Mouse (Mus musculus) hindlimb bud, embryonic 11.5 days (tissue): ENCODE data around the gene Rmnd5b.
"Not testable (repeated sequence)": the region's sequence is repeated elsewhere in the genome, so short reads cannot be mapped to it uniquely, and the experiment has no call there.

Experiments used
- DNase-seq: peaks from one replicate; pipeline ENCODE4 v3.0.0-alpha.2; 2012; ENCODE audit warnings: low read depth, low spot score; ENCODE audit errors: extremely low spot score

Rmnd5b gene

DNA sequence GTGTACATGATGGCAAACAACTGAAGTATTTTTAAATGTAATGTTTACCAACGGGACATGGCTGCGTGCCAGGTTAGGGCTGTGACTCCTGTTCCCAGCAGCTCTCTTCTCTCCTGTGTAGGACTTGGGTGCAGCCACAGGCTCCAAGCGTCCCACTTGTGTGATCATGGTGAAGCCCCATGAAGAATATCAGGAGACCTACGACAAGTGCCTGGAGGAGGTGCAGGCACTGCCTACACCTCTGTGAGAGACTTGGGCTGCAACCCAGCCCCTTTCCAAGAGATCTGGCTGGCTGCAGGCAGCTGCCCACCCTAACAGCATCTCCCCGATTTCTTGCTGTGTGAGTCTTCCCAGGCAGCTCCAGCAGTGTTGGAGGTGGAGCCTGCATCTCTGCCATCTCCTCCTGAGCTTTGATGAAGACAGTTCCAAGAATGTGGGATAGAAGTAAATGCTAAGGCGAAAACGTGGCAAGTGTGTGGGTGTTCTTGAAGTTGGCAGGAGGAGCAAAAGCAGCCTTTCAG is 12.7 kb downstream of the Rmnd5b start:
- DNase-seq = no peak

- no peak for DNase-seq
Observed at GRCm38 (mm10) chr11:51621776-51622175, 13.9 kb downstream of the Rmnd5b start.

DNA sequence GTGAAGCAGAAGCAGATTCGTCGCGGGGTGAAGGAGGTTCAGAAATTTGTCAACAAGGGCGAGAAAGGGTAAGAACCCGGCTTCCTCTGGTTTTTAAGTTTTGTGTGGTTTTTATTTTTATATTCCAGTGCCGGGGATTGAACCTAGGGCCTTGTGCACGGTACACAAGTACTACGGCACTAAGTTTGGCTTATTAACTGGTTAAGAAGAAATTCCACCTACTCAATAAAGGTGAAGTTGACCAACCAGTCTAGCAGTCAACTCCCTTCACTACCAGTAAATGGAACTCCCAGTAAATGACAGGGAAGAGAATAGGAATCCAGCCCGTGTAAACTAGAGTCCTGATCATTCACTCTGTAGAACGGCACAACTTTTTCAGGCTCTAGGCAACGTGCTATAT is 15.6 kb downstream of the Rmnd5b start:
- DNase-seq = no peak

GRCm38 (mm10) chr11:51619409-51620060 is 16.2 kb downstream of the Rmnd5b start, which contains the start of gene Nhp2:
Gene Nhp2 (plus strand): TSS chr11:51619735.
- peak; percentile 93 for DNase-seq

DNA sequence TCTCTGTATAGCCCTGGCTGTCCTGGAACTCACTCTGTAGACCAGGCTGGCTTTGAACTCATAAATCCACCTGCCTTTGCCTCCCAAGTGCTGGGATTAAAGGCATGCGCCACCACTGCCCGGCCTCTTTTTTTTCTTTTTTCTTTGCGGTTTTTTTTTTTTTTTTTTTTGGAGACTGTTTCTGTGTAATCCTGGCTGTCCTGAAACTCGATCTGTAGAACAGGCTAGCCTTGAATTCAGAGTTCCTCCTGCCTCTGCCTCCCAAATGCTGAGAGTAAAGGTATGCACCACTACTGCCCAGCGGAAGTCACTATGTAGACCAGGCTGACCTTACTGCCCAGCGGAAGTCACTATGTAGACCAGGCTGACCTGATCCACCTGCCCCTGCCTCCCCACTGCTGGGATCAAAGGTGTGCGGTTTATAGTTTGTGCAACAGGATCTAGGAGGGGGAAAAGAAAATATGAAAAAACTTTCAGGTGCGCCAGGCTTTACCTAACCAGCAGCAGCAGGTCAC is 16.7 kb downstream of the Rmnd5b start:
- no peak for DNase-seq

DNA sequence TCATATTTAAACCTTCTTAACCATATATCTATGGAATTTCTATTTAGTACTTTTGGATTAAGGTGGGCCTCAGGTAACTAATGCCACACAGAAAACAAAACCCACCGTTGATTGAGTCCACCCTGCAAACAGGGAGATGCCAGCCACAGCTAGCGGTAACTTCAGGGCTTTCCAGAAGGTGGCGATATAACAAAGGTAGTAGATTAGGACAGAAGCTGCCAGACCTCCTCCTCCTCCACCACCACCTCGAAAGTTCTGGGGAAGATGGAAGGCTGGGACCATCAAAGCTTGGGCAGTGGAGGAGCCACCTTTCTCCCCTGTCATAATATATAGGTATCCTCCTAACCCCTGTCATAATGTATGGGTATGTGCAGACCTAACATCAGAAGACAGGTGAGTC is 18.0 kb downstream of the Rmnd5b start:
- no peak for DNase-seq

DNA sequence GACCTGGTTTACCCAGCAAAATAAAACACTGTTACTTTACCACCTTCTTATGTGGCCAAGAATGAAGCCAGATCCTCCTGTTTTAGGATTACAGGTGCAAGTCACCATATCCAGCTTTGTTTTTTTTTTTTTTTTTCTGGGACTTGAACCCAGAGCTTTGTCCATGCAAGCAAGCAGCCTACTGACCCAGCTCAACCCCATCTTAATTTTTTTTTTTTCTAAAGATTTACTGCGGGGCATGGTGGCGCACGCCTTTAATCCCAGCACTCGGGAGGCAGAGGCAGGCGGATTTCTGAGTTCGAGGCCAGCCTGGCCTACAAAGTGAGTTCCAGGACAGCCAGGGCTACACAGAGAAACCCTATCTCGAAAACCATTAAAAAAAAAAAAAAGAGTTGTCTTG is 19.6 kb downstream of the Rmnd5b start:
- DNase-seq = not testable (repeated sequence)

GRCm38 (mm10) chr11:51615601-51616000 is 20.1 kb downstream of the Rmnd5b start:
- DNase-seq = no peak

GRCm38 (mm10) chr11:51615129-51615528 is 20.6 kb downstream of the Rmnd5b start:
- DNase-seq = no peak

- DNase-seq = no peak
Observed at GRCm38 (mm10) chr11:51614256-51614655, 21.4 kb downstream of the Rmnd5b start.

GRCm38 (mm10) chr11:51609940-51610339 is 25.8 kb downstream of the Rmnd5b start:
- DNase-seq = not testable (repeated sequence)

- no peak for DNase-seq
Observed at GRCm38 (mm10) chr11:51609266-51609909, 26.3 kb downstream of the Rmnd5b start.

DNA sequence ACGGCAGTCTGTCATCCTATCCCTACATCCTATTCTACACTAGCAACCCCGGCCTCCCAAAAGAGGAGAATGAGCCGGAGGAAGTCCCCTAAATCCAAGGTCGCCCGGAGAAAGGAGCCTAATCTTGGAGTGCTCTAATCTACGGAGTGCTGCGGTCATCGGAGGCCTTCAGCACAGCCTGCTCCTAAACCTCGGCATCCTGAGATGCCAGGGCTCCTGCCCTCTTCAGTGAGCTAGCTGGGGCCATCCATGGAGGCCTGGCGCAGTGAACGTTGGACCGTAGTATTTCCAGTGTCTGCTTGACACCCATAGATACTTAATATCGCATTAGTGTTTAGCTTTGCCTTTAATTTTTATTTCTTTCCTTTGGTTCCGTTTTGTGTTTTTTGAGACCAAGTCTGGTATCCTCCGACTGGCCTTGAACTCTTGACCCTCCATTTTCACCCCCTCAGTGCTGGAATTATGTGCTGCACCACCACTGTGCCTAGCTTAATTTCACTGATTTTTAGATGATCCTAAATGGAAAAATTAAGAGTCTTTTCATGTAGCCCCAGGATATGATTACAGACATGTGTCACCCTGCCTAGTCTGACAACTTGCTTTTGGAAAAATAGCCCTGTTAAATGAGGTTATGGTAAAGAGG is 28.5 kb downstream of the Rmnd5b start:
- no peak for DNase-seq

GRCm38 (mm10) chr11:51606447-51607095 is 29.1 kb downstream of the Rmnd5b start, which contains the start of gene Hnrnpab:
Gene Hnrnpab (minus strand): TSS chr11:51606847.
- DNase-seq = peak; percentile 93

- no peak for DNase-seq
Observed at GRCm38 (mm10) chr11:51605602-51606446, 29.9 kb downstream of the Rmnd5b start.

- DNase-seq = no peak
Observed at GRCm38 (mm10) chr11:51602253-51602652, 33.4 kb downstream of the Rmnd5b start.

GRCm38 (mm10) chr11:51597553-51597952 is 38.1 kb downstream of the Rmnd5b start:
- DNase-seq = no peak

- DNase-seq = no peak
Observed at GRCm38 (mm10) chr11:51595459-51596083, 40.1 kb downstream of the Rmnd5b start.

- DNase-seq = no peak
Observed at GRCm38 (mm10) chr11:51594715-51595350, 40.9 kb downstream of the Rmnd5b start.
